Mouse (Mus musculus) cortical plate, adult 2 months (tissue): Measurements from ENCODE around the gene Mus81. TPM values are rescaled to one million over a fixed set of nuclear protein-coding genes. Genes with fewer than 3 reads are reported as not detected.

Source experiments
- H3K27ac ChIP-seq: fragments of 200-500 bp; 2 replicates; pipeline ENCODE4 v1.5.1; 2012; ENCODE audit warnings: low read length, control low read depth, inconsistent platforms; ENCODE audit not compliant: insufficient read depth
- H3K4me1 ChIP-seq: fragments of 200-500 bp; 2 replicates; pipeline ENCODE4 v1.6.1; 2011; ENCODE audit warnings: low read length; ENCODE audit not compliant: control insufficient read depth, insufficient read depth
- H3K4me3 ChIP-seq: fragments of 200-500 bp; 2 replicates; pipeline ENCODE4 v1.5.1; 2011; ENCODE audit warnings: mild to moderate bottlenecking, low read length, control low read depth; ENCODE audit not compliant: insufficient read depth
- CTCF ChIP-seq: fragments of 200-500 bp; IDR thresholded peaks from 2 replicates; pipeline ENCODE4 v1.5.1; 2011; ENCODE audit warnings: mild to moderate bottlenecking, control low read depth, low read length; ENCODE audit not compliant: insufficient read depth; ENCODE audit errors: extremely low read depth
- POLR2A ChIP-seq: fragments of 200-500 bp; IDR thresholded peaks from 2 replicates; pipeline ENCODE4 v1.6.1; 2011; ENCODE audit warnings: mild to moderate bottlenecking, low read length, control low read depth; ENCODE audit not compliant: insufficient read depth; ENCODE audit errors: extremely low read depth
- polyA plus RNA-seq: library from polyadenylated mRNA; depleted of rRNA; stranded (reverse); fragments of >200 nt; gene quantifications from 2 replicates; pipeline ENCODE4 v1.2.3, GENCODE M21; 2012

Mus81 gene
- polyA plus RNA-seq, 1 experiment, result 39.5 TPM

DNA sequence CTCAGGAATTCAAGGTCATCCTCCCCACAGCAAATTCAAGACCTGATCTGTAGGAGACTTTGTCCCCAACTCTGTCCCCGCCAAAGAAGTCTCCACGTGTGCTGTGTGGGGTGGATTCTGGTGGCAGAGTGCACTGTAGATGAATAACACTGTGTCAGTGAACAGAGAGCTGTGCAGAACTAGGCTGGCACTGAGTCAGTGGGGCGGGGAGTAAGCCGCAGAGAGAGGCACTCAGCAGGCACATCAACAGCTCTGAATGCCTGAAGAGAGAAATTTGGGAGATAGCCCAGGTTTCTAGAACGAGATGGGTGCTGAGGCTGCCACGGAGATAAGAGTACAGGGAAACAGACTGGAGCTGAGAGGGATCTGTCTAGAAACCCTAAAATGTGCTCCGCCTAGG, 29.2 kb downstream of the Mus81 start:
- 0 out of 2 replicates have a peak overlapping the region, but pooled peaks have one; percentile 85 for H3K27ac ChIP-seq
- H3K4me1 ChIP-seq, result peaks cover 8% of the 10 kb centered on the region

DNA sequence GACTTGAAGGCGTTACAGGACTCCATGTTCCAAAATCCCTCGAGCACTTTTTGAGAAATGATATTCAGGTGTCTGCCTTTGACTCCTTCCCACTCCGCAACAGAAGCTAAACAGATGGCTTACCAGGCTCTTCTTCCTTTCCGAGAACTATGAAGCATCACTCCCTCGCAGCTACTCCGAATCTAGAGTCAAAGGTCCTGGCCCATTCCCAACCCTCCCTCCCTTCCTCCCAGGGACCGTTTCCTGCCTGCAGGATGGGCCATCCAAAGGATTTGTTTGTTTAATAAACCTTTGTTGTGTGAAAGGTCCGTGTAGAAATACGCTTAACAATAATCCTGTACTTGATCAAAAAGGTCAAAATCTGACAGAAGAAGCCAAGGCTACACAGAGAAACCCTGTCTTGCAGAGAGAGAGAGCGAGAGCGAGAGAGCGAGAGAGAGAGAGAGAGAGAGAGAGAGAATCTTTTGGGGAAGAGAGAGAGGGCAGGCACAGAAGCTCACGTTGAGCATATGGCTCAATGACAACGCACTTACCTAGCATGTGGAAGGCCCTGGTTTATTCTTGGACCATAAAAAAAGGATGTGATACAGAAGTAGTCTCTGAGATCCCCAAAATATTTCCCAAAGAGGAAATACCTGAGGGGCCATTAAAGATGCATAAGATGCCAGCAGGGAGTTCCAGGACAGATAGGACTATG, 30.3 kb downstream of the Mus81 start, which contains the start of gene Ccdc85b:
Gene Ccdc85b, minus strand, starts transcription at position 149 of the 697 bp plus-strand sequence.
- Histone ChIP-seq H3K4me1 (peaks cover 8% of the 10 kb centered on the region), H3K27ac (peak within 1 kb of the TSS; percentile 98), H3K4me3 (peak within 1 kb of the TSS; percentile 81)
- no peak for TF ChIP-seq CTCF
- no peak for TF ChIP-seq POLR2A

More for the DNA sequence above, 29.2 kb downstream of the Mus81 start:
- no peak overlapping the region for H3K4me3 ChIP-seq
- TF ChIP-seq CTCF (no peak), POLR2A (0 out of 2 replicates have a peak, but pooled peaks have one; percentile 25)

- Histone ChIP-seq H3K27ac (peak overlapping the region; percentile 98), H3K4me1 (peaks cover 8% of the 10 kb centered on the region), H3K4me3 (peak overlapping the region; percentile 81)
- TF ChIP-seq CTCF (no peak), POLR2A (peak; percentile 91)
These were observed 31.1 kb downstream of the Mus81 start for GRCm38 (mm10) chr19:5456922-5457745.

DNA sequence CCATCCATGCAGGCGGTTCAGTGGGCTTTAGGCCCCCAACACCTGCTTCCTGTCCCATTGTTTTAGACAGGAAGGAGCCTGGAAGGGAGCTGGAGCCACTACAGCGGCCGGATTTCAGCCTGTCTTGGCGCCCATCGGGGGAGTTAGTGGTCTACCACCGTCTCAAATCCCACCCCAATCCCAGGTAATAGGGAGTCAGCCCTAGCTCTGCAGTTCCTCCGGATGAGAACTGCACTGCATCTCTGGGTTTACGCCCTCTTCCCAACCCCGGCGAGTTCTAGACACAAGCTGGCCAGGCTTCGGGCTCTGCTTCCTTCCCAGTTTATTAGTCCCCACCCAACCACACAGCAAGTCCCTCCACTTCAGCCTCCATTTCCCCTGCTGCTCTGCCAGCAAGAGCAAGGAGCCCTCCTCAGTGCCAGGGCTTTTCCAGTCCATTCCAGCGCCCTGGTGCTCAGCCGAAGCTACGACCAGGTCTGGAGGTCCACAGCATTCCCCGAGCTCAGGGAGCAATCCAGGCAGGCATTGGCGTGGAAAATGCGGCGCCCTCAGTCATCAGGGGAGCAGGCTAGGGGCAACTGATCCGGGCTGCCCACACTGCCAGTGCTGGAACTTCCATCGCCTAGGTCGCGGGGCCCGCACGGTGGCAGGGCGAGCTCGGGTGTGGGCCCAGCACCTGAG, 31.8 kb downstream of the Mus81 start:
- TF ChIP-seq POLR2A, result no peak
- no peak for TF ChIP-seq CTCF

GRCm38 (mm10) chr19:5455568-5455967, 32.6 kb downstream of the Mus81 start:
- H3K27ac ChIP-seq, result peak overlapping the region; percentile 74; the same call in 1 of the 2 replicates
- TF ChIP-seq POLR2A (0 out of 2 replicates have a peak, but pooled peaks have one; percentile 8), CTCF (no peak)
- H3K4me1 ChIP-seq, result peaks cover 8% of the 10 kb centered on the region
- H3K4me3 ChIP-seq, result peak overlapping the region; percentile 81

More for the DNA sequence above, 31.8 kb downstream of the Mus81 start:
- H3K4me1 ChIP-seq, result peaks cover 8% of the 10 kb centered on the region
- H3K27ac ChIP-seq, result peak overlapping the region; percentile 98
- H3K4me3 ChIP-seq, result peak overlapping the region; percentile 81

- peak overlapping the region; percentile 81 for H3K4me3 ChIP-seq
- H3K27ac ChIP-seq, result no peak overlapping the region
- no peak for TF ChIP-seq CTCF
- no peak for TF ChIP-seq POLR2A
- H3K4me1 ChIP-seq, result peaks cover 8% of the 10 kb centered on the region
These were observed 33.2 kb downstream of the Mus81 start for GRCm38 (mm10) chr19:5455037-5455436.

- no peak for TF ChIP-seq POLR2A
- TF ChIP-seq CTCF, result no peak
- Histone ChIP-seq H3K27ac (no peak overlapping the region), H3K4me1 (peaks cover 2% of the 10 kb centered on the region; the same call in 1 of the 2 replicates), H3K4me3 (no peak overlapping the region)
These were observed 36.4 kb downstream of the Mus81 start for GRCm38 (mm10) chr19:5451766-5452165.

DNA sequence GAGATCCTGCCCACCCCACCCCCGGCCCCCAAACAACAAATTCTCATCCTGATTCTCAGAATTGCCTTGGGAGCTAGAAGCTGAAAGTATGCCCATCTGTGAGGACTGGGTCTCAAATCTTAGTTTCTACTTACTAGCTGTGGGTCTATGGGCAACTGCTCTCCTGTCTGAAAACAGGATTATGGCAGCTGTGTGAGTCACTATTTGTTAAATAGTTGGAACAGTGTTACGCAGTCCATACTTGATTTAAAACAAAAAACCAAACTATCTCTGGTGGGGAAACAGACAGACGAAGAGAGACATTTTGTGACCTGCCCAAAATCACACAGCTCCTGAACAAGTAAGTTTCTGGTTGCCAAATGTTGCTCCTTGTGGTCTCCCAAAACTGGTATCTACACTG, 38.5 kb downstream of the Mus81 start:
- Histone ChIP-seq H3K4me1 (peaks cover 2% of the 10 kb centered on the region; the same call in 1 of the 2 replicates), H3K4me3 (no peak overlapping the region), H3K27ac (no peak overlapping the region)
- TF ChIP-seq POLR2A (no peak), CTCF (no peak)
